Mouse (Mus musculus) ES-E14 (cell line): ENCODE measurements at regions not wholly inside any gene's neighbourhood (a gene's known extent, or its start where the extent isn't known, plus 50 kb on each side); places are given as distances from the start of the nearest gene placed in this dataset.

Experiments
- DNase-seq: peaks from one replicate; pipeline ENCODE4 v3.0.0-alpha.2; 2013; ENCODE audit warnings: low read depth, low spot score
- H3K27ac ChIP-seq: 2 replicates; pipeline ENCODE4 v1.5.1; 2012; ENCODE audit warnings: low read depth, mild to moderate bottlenecking, low read length, moderate library complexity, mixed read lengths; ENCODE audit not compliant: poor library complexity, insufficient read depth, severe bottlenecking
- H3K36me3 ChIP-seq: 2 replicates; pipeline ENCODE4 v1.6.1; 2012; ENCODE audit warnings: mild to moderate bottlenecking, low read length, moderate library complexity, mixed read lengths; ENCODE audit not compliant: control insufficient read depth, poor library complexity, insufficient read depth, severe bottlenecking
- H3K4me1 ChIP-seq, 2 experiments: fragments of 150-350 bp in 1 of 2; sonication (generic) in 1 of 2; 2 replicates each; pipeline ENCODE4 v1.6.1; 2012; ENCODE audit warnings: low read length in 2 of 2, mild to moderate bottlenecking in 1 of 2, mixed read lengths in 1 of 2; ENCODE audit not compliant: control insufficient read depth in 2 of 2, insufficient read depth in 2 of 2, poor library complexity in 1 of 2
- H3K4me3 ChIP-seq, 2 experiments: fragments of 150-350 bp in 1 of 2; sonication (generic) in 1 of 2; 2 replicates each; pipeline ENCODE4 v1.5.1; 2012; ENCODE audit warnings: low read length in 2 of 2, low read depth in 1 of 2, mild to moderate bottlenecking in 1 of 2, mixed read lengths in 1 of 2; ENCODE audit not compliant: insufficient read depth in 1 of 2, poor library complexity in 1 of 2, severe bottlenecking in 1 of 2
- H3K9ac ChIP-seq: 2 replicates; pipeline ENCODE4 v1.6.1; 2012; ENCODE audit warnings: low read depth, mild to moderate bottlenecking, low read length, mixed read lengths; ENCODE audit not compliant: poor library complexity, insufficient read depth, severe bottlenecking
- H3K9me3 ChIP-seq: fragments of 150-350 bp; sonication (generic); 2 replicates; pipeline ENCODE4 v1.6.1; 2012; ENCODE audit warnings: low read depth, mild to moderate bottlenecking, low read length; ENCODE audit not compliant: control insufficient read depth, insufficient read depth
- CHD2 ChIP-seq: IDR thresholded peaks from 2 replicates; pipeline ENCODE4 v1.6.1; 2014; ENCODE audit warnings: mild to moderate bottlenecking, low read depth, low read length, inconsistent platforms
- HCFC1 ChIP-seq: IDR thresholded peaks from 2 replicates; pipeline ENCODE4 v1.6.1; 2012; ENCODE audit warnings: low read length, inconsistent platforms, borderline replicate concordance; ENCODE audit not compliant: insufficient read depth
- MAFK ChIP-seq: IDR thresholded peaks from 2 replicates; pipeline ENCODE4 v1.6.1; 2014; ENCODE audit warnings: mild to moderate bottlenecking, low read depth, low read length, inconsistent platforms; ENCODE audit not compliant: insufficient read depth
- ZC3H11A ChIP-seq: IDR thresholded peaks from 2 replicates; pipeline ENCODE4 v1.6.1; 2012; ENCODE audit warnings: low read depth, mild to moderate bottlenecking, inconsistent platforms, low read length, borderline replicate concordance
- ZNF384 ChIP-seq: IDR thresholded peaks from 2 replicates; pipeline ENCODE4 v1.6.1; 2012; ENCODE audit warnings: low read depth, low read length, inconsistent platforms
- in situ Hi-C, 2 experiments: fragments of 600-800 bp; cut with MboI; formaldehyde crosslinking; loops; one replicate each; pipeline ENCODE4 v1.15.1; 2025; ENCODE audit warnings: low sequenced_read_pairs in 2 of 2, inconsistent platforms in 1 of 2; ENCODE audit not compliant: unreplicated experiment in 2 of 2

DNA sequence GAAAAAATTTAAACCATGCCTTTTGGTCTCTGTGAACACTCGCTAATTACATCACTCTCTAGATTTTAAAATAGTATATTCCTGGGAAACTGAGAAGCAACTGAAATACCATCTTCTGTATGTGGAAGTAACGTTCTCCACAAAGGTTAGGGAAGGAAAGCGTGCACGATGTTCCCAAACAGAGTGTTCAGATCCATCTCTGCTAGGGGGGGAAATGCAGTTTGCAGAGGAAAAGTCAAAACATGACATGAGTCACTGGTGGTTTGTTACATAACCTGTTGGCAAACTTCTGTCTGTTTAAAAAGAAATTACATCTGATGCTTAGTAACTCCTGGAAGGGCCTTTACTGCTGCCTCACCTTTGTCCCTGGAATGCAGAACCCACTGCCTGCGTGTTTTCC is 314.2 kb downstream of the Dcdc2c start:
- H3K4me3 ChIP-seq, result no peak overlapping the region
- TF ChIP-seq ZNF384 (no peak), HCFC1 (no peak), ZC3H11A (no peak), CHD2 (no peak), MAFK (no peak)
- no peak overlapping the region for H3K9ac ChIP-seq
- H3K9me3 ChIP-seq, result no peaks in the 10 kb centered on the region
- no peak for DNase-seq
- no peak overlapping the region for H3K27ac ChIP-seq
- H3K36me3 ChIP-seq, result no peaks in the 10 kb centered on the region
- no peaks in the 10 kb centered on the region for H3K4me1 ChIP-seq
- in situ Hi-C loops, result no loop called here

- Histone ChIP-seq H3K9me3 (no peaks in the 10 kb centered on the region), H3K4me1 (no peaks in the 10 kb centered on the region), H3K36me3 (no peaks in the 10 kb centered on the region), H3K27ac (no peak overlapping the region), H3K4me3 (no peak overlapping the region), H3K9ac (no peak overlapping the region)
- DNase-seq, result no peak
- in situ Hi-C loops, result no loop called here
- TF ChIP-seq CHD2 (no peak), MAFK (no peak), HCFC1 (no peak), ZC3H11A (no peak), ZNF384 (no peak)
Observed at GRCm38 (mm10) chr12:28237041-28237440, 315.2 kb downstream of the Dcdc2c start.

- DNase-seq, result no peak
- H3K36me3 ChIP-seq, result no peaks in the 10 kb centered on the region
- H3K4me3 ChIP-seq, result no peak overlapping the region
- in situ Hi-C loops, result no loop called here
- TF ChIP-seq HCFC1, result no peak
- no peak for TF ChIP-seq ZC3H11A
- no peak for TF ChIP-seq MAFK
- TF ChIP-seq CHD2, result no peak
- no peak for TF ChIP-seq ZNF384
- no peak overlapping the region for H3K27ac ChIP-seq
- H3K9me3 ChIP-seq, result no peaks in the 10 kb centered on the region
- no peak overlapping the region for H3K9ac ChIP-seq
- H3K4me1 ChIP-seq, result no peaks in the 10 kb centered on the region
Observed at GRCm38 (mm10) chr12:28202847-28203246, 349.4 kb downstream of the Dcdc2c start.

DNA sequence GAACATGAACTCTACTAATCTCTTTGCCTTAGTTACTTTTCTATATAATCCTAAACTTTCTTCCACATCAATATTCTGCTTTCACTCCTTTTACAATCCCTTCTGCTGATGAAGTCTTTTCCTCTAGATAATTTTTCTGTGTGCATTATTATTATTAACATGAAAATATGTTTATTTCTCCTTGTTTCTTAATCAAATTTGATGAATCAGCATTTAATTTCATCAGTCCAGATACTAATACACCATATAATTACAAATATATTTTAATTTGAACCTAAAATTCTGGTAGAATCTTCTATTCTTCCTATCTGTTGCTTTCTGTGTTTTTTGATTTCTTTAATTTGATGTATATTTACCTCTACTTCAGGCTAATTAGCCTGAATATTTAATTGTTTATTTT is 365.5 kb downstream of the Dcdc2c start:
- Histone ChIP-seq H3K9me3 (no peaks in the 10 kb centered on the region), H3K36me3 (no peaks in the 10 kb centered on the region), H3K4me1 (no peaks in the 10 kb centered on the region), H3K9ac (no peak overlapping the region), H3K4me3 (no peak overlapping the region), H3K27ac (no peak overlapping the region)
- DNase-seq, result no peak
- in situ Hi-C loops, result no loop called here
- TF ChIP-seq ZC3H11A (no peak), MAFK (peak; percentile 70; the same call in 1 of the 2 replicates)

- TF ChIP-seq ZC3H11A (no peak), MAFK (no peak), HCFC1 (no peak), ZNF384 (no peak), CHD2 (no peak)
- in situ Hi-C loops, result no loop called here
Observed at GRCm38 (mm10) chr12:28181265-28181664, 370.9 kb downstream of the Dcdc2c start.

More at GRCm38 (mm10) chr12:28181265-28181664, 370.9 kb downstream of the Dcdc2c start:
- no peaks in the 10 kb centered on the region for H3K36me3 ChIP-seq
- H3K4me3 ChIP-seq, result no peak overlapping the region
- H3K9ac ChIP-seq, result no peak overlapping the region
- no peak overlapping the region for H3K27ac ChIP-seq
- no peaks in the 10 kb centered on the region for H3K4me1 ChIP-seq
- no peak for DNase-seq
- H3K9me3 ChIP-seq, result no peaks in the 10 kb centered on the region
